Mouse (Mus musculus) frontal cortex, adult 2 months (tissue): ENCODE results near the gene Hoxa10. TPM values are rescaled to one million over a fixed set of nuclear protein-coding genes. Genes with fewer than 3 reads are reported as not detected.

Experiments used
- DNase-seq, 2 experiments: peaks; one replicate each; pipeline ENCODE4 v3.0.0; 2022; ENCODE audit warnings: low spot score in 1 of 2; ENCODE audit errors: extremely low spot score in 1 of 2
- polyA plus RNA-seq: library from polyadenylated mRNA; depleted of rRNA; stranded (reverse); fragments of >200 nt; gene quantifications from 2 replicates; pipeline ENCODE4 v1.2.3, GENCODE M21; 2012

Gene Hoxa10
- polyA plus RNA-seq, 1 experiment, result not detected

DNA sequence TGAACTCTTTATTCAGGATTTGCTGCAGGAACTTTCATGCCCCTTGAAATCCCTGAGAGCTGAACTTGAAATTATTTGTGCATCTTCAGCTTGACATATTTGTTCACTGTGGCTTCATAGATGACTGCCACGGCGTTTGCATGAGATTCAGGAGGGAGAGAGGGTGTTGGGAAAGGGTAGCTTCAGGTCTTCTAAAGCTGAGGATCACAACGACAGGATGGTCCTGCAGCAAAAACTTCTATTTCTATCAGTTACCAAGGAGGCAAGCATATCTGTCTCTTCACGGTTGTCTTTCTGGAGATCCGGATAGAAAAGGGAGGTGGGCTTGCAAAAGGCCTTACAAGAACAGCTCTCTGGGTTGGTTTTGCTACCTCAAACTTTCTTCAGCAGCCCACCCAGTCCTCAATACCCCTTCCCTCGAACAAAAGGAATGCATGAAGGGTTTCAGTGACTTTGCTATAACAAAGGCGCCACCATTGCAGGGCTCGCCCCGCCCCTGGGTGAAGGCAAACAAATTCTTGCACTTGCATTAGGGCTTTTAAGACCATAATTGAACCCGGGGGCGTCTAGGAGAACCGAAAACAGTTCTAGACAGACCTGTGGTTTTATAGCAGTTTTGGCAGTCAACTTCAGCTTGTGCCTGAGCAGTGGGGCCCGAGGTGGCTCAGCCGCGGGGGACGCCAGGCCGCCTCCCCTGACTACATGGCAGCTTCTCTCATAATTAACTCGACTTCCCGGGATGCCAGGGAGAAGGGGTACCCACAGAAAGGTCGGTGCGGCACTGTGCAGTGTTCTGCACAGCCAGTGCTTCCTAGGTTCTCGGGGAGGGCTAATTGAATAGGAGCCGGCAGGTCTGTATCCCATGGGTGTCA lies 7.3 kb upstream of the Hoxa10 start:
- DNase-seq, result no peak

DNA sequence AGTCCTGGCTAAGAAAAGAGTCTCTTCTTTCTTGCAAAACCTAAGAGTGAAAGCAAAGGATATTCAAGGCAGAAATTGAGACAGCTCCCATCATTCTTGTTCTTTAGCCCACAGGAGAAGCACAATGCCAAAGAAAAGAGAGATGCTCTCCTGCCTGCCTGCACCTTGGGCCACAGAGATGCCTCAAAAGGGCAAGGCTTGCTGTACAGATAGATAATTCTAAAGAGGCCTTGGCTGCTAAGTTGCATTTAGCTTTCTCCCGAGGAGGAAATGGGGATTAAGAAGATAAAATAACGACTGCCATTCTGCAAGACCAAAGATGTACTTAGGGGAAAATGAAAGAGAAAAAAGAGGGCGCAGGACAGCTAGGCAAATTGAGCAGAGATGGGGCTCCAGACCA lies 6.3 kb upstream of the Hoxa10 start:
- DNase-seq, result no peak

DNA sequence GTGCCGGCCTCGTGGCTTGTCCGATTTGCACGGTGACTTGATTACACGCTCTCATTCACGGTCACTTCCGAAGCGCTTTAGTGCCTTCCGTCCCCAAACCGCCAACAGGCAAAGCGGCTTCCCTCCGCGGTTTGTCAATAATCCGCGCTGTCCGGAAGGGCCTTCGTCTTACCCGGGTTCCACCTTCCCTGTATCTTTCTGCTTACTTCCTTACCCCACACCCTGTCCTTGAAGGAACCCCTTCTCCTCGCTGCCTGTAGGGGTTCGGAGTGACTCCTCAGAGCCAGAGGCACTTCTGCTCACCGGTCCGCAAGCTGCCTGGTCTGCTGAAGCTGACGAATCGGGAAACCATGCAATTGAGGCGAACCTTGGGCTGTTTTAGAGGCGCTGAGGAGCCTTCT lies 5.7 kb upstream of the Hoxa10 start:
- no peak for DNase-seq

DNA sequence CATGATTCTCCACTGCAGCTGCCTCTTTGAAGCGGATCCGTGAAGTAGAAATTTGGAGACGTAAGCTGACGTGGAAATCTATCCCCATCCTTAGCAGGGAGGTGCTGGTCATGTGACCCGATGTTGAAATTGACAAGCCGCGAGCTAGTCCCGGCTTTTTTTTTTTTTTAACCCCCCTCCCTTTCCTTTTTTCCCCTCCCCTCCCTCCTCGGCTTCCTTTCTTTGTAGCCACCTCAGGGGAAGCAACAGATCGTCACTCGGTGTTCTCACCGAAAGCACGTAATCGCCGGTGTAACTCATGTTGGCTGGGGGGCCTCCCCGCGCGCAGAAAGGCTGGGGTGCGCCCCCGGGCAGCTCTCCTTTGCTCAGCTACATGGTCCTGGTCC lies 5.1 kb upstream of the Hoxa10 start, which contains the start of gene Hoxa11:
TSS of gene Hoxa11 (minus strand) at position 54 of the 386 bp plus-strand sequence.
- DNase-seq, result no peak

DNA sequence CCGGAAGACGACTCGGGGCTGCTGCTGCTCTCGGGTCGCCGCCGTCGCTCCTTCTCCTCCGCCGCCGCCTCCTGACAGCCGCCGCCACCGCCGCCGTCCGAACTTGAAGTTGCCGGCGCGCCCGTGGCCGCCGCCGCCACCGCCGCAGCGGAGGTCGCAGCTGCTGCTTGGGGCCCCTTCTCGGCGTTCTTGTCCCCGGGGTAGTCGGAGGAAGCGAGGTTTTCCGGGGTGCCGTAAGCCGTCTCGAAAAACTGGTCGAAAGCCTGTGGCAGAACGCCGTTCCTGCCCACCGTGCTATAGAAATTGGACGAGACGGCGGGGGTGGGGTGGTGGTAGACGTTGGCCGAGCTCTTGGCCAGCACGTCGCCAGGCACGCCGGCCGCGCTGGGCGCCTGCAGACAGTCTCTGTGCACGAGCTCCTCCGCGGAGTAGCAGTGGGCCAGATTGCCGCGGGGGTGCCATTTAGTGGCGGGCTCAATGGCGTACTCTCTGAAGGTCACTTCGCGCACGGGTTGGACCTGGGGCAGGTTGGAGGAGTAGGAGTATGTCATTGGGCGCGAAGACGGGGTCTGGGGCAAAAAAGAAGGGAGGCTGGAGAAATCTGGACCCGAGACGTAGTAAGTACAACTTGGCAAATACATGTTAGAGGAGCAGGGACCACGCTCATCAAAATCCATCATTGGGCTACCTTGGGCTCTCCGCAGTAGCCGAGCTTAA lies 4.5 kb upstream of the Hoxa10 start:
- no peak for DNase-seq

DNA sequence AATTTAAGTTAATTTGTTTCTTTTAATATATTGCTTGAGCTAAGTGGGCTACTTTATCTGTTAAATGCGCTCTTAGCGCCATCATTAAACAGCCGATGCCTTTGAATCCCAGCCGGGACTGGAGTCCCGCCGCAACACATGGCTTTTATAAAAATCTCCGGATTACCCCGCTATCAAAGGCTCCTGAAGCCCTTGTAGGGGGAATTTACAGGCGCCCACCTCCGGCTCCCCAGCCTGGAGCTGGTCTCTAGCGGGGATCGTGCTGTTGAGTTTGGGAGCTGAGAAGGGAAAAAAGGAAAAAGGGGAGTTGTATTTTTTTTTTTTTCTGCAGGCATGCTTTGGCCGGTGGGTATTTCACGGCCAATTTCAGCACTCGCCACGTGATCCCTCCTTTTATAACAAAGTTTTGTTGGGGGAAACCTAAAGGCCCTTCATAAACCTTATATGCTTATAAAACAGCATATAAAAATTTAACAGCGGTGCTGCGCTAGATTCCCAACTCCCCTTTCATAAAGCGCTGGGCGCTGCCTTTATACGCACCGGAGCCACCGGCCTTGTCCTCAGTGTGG lies 3.9 kb upstream of the Hoxa10 start:
- DNase-seq, result no peak

DNA sequence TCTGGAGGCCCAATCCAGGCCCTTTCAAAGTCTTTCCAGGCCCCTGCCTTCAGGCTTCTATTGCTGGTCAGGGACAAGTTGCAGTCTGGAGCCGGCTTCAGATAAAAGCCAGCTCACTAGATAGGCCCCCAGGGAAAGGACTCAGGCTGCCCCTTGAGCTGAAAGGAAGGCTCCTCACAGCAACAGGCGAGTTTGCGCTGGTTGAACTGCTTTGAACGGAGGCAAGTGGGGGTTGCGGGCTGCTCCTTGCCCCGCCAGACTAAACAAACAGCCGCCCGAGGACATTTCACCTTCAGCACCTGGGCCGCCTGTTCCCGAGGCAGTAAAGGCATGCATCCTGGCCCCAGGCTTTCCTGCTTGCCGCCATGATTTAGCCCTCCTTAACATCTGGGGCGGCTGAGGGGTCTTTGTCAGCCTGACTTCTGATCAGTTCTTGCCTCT lies 3.0 kb upstream of the Hoxa10 start:
- no peak for DNase-seq

DNA sequence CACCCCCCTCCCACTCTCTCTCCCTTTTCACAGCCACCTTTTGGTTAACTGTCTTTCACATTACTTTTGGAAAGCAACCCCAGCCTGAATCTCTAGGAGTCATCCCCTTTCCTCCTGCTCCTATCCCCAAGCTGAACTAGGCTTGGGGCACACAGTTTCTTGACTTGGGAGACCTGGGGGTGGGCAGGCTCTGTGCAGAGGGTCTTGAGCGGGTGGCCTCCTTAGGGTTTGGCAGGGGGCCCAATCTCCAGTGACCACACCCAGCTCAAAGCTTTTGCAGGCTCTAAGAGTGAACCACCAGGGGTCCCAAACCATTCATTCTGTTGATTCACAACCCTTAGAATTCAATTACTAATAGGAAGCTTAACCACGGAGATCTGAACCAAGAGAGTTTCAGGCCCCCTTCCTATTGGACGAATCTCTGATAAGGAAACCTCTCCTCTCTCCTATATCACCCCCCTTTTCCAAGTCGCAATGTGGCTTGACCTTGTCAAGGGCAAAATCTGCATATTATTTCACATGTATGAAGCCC lies 2.2 kb upstream of the Hoxa10 start:
- no peak for DNase-seq

DNA sequence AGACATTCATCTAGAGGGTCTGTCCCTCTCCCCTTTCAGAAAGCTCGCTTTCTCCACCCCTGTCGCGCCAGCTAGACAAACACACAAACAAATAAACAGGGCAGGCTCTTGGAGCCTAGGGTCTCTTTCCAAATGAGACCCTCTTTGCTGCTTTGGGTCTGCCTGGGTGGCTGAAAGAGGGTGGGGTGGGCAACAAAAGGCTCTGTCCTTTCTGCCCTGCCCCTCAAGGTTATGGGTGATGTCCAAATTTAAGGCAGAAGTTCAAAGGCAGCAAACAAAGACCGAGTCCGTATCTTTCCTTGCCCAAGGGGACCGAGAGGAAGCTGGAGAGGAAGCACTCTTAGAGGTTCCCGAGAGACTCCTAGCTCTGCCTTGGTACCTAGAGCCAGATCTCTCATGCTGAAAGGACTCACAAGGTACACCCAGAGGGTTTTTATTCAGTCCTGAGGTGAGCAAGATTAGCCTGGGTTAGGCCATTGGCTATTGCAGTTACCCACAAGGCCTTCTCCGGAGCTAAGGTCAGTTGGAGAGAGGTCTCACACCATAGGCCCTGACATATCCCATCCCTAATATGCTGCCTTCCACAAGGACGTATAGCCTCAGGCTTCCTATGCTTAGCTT lies 457 bp upstream of the Hoxa10 start:
- DNase-seq, result no peak

DNA sequence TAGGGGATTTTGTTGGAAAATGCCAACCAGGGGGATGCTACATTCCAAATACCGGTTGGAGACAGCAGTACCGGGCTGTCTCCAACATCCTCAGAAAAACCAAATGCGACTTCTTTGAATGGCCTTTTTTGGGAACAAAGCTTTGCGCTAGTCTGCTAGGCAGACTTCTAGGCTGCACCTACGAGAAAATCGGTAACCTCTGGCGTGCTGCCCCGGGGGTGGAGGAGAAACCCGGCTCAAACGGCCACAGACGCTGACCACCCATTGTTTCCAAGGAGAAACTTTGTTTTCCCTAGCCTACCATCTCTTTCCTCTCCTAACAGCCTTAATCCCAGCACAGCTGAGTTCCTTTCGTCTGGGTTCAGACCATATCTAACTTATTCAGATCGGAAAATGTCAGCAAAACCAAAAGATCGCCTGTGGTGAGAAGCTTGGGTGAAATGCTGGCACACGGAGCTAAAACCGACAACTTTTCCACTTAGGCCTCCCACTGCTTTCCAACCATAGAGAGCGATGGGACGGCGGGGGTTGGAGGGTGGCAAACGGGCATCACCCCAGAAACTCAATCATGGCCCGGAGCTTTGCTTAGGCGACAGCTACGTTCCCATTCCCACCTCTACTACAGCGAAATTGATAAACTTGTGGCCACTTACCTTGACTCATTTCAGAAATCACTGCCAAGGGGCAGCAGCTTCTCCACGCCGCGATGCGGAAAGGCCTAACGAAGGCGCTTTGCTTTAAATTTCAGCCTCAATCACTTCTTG lies 847 bp downstream of the Hoxa10 start:
- DNase-seq, result no peak

DNA sequence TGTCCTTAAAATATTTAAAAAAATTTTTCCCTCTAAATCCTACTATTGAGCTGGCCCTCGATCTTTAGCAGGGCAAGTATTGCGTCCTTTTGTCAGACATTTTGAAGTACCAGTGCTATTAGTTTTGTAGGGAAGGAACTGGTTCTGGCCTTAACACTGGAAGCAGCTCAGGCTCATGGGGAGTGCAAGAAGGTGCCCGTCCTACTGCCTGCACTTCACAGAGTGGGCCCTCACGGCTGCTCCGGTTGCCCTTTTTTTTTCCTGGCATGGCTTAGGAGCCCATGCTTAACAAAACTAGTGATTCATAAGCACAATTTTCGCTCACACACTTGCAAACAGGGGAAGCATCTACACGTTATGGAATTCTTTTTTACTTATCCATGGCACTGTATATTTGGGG lies 1.7 kb downstream of the Hoxa10 start:
- no peak for DNase-seq

DNA sequence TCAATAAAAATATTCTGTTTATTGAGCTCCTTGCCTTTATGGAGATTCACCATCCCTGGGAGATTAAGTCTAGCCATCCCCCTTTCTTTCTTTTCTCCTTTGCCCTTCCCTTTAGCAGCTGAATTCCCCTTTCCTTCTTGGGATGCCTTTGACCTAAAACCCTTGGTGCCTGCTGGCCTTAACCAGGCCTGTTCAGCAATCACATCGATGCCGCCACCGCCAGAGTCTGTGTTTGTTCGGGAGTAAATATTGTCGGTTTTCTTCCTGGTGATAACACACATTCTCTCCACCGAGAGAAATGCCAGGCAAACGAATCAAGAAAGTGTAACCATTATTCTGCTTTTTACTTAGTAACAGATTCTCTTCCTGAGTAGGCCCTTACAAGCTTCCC lies 2.5 kb downstream of the Hoxa10 start:
- no peak for DNase-seq

DNA sequence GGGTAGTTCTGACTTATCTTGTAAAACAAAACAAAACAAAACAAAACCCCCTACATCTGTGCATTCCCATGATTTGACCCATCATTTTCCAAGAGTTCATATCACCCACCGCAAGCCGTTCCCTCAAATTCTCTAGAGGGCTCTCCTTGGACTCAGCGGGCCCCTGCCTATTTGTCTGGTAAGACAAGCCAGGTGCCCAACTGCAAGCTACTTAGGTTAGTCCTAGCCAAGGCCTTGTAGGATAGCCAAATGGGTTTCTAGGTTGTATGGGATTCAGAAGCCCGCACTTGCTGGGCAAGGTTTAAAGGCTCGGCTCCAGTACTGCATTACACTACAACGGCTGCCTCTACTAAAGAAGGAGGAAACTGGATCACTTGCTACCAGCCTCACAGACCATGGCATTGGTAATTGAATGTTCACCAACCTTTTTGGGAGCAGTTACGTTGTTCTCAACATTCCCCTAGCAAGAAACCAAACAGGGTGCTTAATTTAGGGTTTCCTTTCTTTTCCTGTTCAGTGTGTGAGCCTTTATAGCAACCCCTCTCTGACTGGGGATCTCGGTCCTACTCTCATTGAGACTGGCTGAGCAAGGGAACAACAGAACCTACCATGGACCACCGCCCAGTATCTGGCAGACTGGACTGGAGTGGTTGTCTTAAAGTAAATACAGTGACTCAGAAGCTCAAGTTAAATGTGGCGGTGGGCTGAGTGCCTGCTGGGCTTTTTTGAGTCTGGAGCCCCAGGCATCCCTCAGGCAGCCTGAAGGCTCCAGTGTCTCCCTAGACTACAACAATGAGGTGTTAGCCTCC lies 3.1 kb downstream of the Hoxa10 start:
- no peak for DNase-seq

DNA sequence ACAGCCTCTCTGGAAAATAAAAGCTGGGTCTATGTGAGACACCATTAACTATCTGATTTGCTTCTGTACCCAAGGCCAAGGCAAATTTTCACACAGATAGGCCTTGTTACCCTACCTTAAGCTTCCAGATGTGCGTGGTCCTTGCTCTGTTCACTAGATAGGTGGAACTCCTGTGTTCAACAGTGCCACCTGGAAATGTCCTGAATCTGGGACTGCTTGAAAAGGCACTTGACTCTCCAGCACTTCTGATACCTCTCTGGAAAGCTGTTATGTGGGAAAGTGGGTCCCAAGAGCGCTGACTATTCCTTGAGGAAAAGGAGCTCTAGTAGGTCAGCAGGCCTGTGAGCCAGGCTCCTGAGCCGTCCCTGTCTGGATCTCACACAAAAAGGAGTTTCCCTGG lies 3.8 kb downstream of the Hoxa10 start:
- no peak for DNase-seq

DNA sequence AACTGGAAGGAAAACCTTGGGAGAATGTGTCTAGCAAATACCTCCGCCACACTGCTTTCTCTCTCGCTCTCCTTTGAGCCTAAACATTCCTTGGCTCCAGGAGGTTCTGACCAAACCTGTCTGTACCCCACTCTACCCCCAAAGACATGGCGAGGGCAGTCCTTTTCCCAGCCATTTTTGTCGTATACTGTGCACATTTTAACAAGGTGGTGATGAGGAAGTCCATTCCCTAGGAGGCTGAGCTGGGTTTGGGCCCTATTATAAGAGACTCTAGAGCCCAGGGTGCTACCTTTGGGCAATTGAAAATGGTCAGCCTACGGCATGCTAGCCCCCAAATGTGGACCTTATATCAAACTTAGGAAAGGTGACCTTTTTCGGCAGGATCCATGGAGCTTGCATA lies 4.8 kb downstream of the Hoxa10 start:
- no peak for DNase-seq

DNA sequence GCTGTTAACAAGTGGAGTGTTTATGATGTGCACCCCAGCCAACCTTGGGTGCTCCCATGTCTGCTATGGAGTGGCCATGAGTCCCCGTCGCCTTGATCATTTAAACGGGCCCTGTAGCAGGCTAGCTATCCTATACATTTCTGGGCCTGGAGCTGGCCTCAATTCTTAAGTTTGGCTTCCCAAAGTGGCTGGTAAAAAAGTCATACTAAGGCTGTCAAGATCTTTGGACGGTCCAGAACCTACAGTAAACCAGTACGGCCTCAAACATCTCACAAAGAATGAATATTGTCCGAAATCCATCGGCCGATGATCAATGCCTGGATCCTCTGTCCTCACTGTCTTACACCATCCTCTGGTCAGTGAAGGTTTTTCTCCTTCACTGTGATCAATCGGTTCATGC lies 5.4 kb downstream of the Hoxa10 start:
- DNase-seq, result no peak

DNA sequence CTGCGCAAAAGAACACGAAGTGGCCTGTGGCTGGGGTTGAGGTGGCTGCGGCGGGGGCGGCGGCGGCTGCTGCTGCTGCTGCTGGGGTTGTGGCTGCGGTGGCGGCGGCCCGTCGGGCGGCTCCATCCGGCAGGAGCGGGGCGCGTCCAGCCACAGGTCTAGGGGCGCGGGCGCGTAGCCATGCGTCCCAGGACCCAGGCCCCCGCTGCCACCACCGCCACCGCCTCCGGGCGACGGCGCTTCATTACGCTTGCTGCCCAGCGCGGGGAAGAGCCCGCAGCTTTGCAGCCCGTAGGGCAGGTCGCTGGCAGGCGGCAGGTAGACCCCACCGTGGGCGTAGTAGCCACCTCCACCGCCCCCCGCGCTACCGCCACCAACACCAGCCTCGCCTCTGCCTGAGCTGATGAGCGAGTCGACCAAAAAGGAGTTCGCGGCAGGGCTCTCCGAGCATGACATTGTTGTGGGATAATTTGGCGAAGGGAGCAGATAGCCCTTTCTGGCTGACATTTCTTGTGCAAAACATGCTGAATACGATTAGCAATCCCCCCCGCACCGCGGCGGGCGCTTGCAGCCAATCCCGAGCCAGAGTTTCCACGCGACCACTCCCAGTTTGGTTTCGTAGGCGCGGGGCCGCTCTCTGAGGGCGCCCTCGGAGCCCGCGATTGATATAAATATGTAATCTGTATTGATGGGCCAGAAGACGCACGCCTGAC lies 6.1 kb downstream of the Hoxa10 start:
- DNase-seq, result no peak

DNA sequence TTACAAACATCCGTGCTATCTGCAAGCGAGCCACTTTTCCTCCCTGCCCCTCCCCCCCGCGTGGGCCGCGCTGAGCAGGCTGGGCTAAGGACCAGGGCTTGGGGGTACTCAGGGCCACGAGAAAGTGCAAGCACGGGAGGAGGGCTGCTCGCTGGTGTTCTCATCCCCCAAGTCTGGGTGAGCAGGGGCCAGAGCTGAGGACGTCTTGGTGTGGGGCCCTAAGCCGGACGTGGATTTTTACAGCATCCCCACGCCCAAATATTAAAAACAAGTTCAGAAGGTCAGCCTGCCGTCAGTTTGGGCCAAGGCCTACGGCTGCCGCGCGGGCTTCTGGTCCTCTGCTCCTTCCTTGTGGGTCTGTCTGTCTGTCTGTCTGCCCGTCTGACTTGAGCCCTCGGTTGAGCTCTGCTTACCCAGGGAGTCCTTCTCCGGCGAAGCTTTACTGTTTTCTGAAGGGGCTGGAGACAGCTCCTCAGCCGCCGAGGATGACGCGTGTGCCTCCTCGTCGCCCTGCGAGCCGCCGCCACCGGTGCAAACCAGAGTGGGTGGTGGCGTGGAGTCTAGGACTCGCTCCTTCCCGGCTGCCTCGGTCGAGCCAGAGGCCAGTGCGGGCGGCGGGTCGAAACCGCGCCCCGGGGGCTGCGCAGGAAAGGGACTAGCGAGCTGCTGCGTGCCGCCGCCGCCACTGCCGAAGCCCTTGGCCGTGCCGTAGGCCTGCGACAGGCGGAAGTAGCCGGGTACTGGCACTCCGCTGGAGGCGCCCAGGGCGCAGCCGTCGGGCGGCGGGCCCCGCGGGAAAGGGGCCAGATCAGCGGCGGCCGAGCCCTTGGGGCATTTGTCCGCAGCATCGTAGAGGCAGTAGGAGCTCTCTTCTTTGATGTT lies 6.9 kb downstream of the Hoxa10 start:
- no peak for DNase-seq
